Mouse (Mus musculus) limb, embryonic 14.5 days (tissue): Measurements from ENCODE around the gene Rpl29. TPM values are rescaled to one million over a fixed set of nuclear protein-coding genes. Genes with fewer than 3 reads are reported as not detected.
A peak's percentile ranks its signal among the peaks of the same experiment; 100 is the strongest.

Experiments used
- ATAC-seq: fragments of 200-750 bp; cut with Nextera tagmentation; 2 replicates; pipeline ENCODE4 v1.8.0; 2017; ENCODE audit warnings: low read depth, moderate number of reproducible peaks, moderate TSS enrichment; ENCODE audit not compliant: low FRiP score
- DNase-seq: peaks from one replicate; pipeline ENCODE4 v3.0.0-alpha.2; 2015; ENCODE audit warnings: low spot score
- H3K27ac ChIP-seq: fragments of 300-500 bp; sonication (generic); replicated peaks from 2 replicates; pipeline ENCODE4 v1.5.1; 2014; ENCODE audit warnings: low read depth, mild to moderate bottlenecking, low read length, moderate library complexity, mixed read lengths
- H3K27me3 ChIP-seq: fragments of 300-500 bp; sonication (generic); 2 replicates; pipeline ENCODE4 v1.6.1; 2014; ENCODE audit warnings: low read length, mixed read lengths; ENCODE audit not compliant: control insufficient read depth, insufficient read depth
- H3K36me3 ChIP-seq: fragments of 300-500 bp; sonication (generic); 2 replicates; pipeline ENCODE4 v1.6.1; 2014; ENCODE audit warnings: mild to moderate bottlenecking, low read length, moderate library complexity, mixed read lengths; ENCODE audit not compliant: control insufficient read depth, insufficient read depth
- H3K4me1 ChIP-seq: fragments of 300-500 bp; sonication (generic); 2 replicates; pipeline ENCODE4 v1.6.1; 2014; ENCODE audit warnings: antibody characterized with exemption, low read length, mixed read lengths; ENCODE audit not compliant: control insufficient read depth, insufficient read depth
- H3K4me2 ChIP-seq: fragments of 300-500 bp; sonication (generic); replicated peaks from 2 replicates; pipeline ENCODE4 v1.6.1; 2014; ENCODE audit warnings: low read depth, mild to moderate bottlenecking, low read length, moderate library complexity; ENCODE audit not compliant: severe bottlenecking
- H3K4me3 ChIP-seq: fragments of 300-500 bp; sonication (generic); replicated peaks from 2 replicates; pipeline ENCODE4 v1.5.1; 2014; ENCODE audit warnings: low read length
- H3K9ac ChIP-seq: fragments of 300-500 bp; sonication (generic); 2 replicates; pipeline ENCODE4 v1.6.1; 2014; ENCODE audit warnings: mild to moderate bottlenecking, low read depth, low read length, moderate library complexity; ENCODE audit not compliant: severe bottlenecking
- H3K9me3 ChIP-seq: fragments of 300-500 bp; sonication (generic); 2 replicates; pipeline ENCODE4 v1.6.1; 2016; ENCODE audit warnings: low read length; ENCODE audit not compliant: control insufficient read depth
- POLR2A ChIP-seq: fragments of 200-500 bp; IDR thresholded peaks from 2 replicates; pipeline ENCODE4 v1.8.0; 2012; ENCODE audit warnings: inconsistent platforms, mild to moderate bottlenecking, moderate library complexity, borderline replicate concordance; ENCODE audit not compliant: insufficient read depth, insufficient read length; ENCODE audit errors: extremely low read depth
- WGBS: fragments of 180-500 bp; shearing (Covaris S2); extraction: QIAGEN DNeasy Blood & Tissue Kit; methylation state at CpG from one replicate; pipeline ENCODE4 v1.1.7; 2014; 5-methylcytosine and 5-hydroxymethylcytosine counted together
- polyA plus RNA-seq, 2 experiments: library from polyadenylated mRNA; depleted of rRNA in 1 of 2; stranded (reverse) in 1 of 2; unstranded in 1 of 2; fragments of >200 nt; fragmentation: Nextera tagmentation in 1 of 2; extraction: Ambion mirVana in 1 of 2; gene quantifications; 2 replicates each; pipeline versions ENCODE4 v1.2.1 to v1.2.3; 2012 to 2014

Gene Rpl29
- polyA plus RNA-seq, 2 experiments, result 1,047 to 1,180 TPM

GRCm38 (mm10) chr9:106402607-106403375 lies 26.5 kb upstream of the Rpl29 start:
- no peak overlapping the region for H3K27ac ChIP-seq
- no peak for TF ChIP-seq POLR2A
- H3K9ac ChIP-seq, result no peak overlapping the region
- H3K4me2 ChIP-seq, result no peak overlapping the region
- no peak for DNase-seq
- no peaks in the 10 kb centered on the region for H3K36me3 ChIP-seq
- no peak overlapping the region for H3K4me3 ChIP-seq
- 61% methylated on average over 16 of the region's 16 CpGs for WGBS
- no peak for ATAC-seq
- no peaks in the 10 kb centered on the region for H3K27me3 ChIP-seq
- H3K9me3 ChIP-seq, result no peaks in the 10 kb centered on the region
- peaks cover 4% of the 10 kb centered on the region for H3K4me1 ChIP-seq

DNA sequence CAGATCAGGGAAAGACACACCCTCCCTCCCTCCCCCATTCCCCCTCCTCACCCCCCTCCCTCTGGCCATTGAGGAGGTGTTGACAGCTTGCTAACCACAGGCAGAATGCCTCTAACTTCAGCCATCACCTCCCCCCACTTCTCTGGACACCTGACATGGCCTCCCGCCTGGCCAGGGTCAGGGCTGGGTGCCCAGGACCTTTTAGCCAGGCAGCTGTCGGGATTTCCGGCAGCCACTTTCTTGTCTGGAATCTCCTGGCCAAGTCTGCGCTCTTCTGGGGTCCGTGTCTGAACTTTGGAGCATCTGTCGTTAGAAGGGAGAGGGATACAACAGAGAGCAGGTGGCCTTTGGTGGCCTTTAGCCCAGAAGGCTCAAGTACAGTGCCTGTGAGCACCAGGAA lies 24.0 kb upstream of the Rpl29 start:
- peaks cover 4% of the 10 kb centered on the region for H3K4me1 ChIP-seq
- no peaks in the 10 kb centered on the region; the same call in 1 of the 2 replicates for H3K9me3 ChIP-seq
- no peaks in the 10 kb centered on the region for H3K27me3 ChIP-seq
- WGBS, result 23% methylated on average over 6 of the region's 6 CpGs
- H3K36me3 ChIP-seq, result no peaks in the 10 kb centered on the region
- no peak overlapping the region for H3K4me2 ChIP-seq
- DNase-seq, result no peak
- no peak overlapping the region; the same call in 1 of the 2 replicates for H3K9ac ChIP-seq
- ATAC-seq, result peak; percentile 36
- no peak overlapping the region for H3K27ac ChIP-seq
- H3K4me3 ChIP-seq, result no peak overlapping the region
- no peak for TF ChIP-seq POLR2A

DNA sequence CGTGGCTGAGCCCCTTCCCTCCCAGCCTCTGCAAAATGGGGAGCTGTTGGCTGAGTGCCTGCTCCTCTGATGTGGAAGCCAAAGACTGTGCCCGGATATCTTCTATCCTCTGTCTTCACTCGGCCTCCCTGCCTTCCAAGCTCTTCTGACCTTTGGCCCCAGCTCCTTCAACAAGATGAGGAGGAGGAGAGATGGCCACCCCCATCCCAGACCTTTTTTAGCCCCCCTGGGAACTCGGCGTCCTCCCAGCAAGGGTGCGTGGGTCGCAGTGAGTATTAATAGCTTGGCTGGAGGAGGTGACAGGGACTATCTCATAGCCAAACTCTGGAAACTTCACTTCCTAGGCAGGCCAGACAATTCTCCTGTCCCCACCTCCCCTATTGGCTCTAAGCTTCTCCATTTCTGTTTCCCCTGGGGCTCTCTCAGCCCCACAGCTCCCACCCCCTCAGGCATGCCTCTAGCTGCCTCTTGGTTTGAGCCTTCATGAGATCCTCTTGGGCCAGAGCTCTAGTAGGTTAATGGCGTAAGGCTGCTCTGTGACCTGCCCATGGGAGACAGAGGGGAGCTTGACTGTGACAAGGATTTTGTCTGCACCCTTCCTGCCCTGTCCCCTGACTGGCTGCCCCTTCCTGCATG lies 22.7 kb upstream of the Rpl29 start:
- 57% methylated on average over 8 of the region's 8 CpGs for WGBS
- no peaks in the 10 kb centered on the region; the same call in 1 of the 2 replicates for H3K9me3 ChIP-seq
- DNase-seq, result no peak
- no peak overlapping the region for H3K9ac ChIP-seq
- H3K27me3 ChIP-seq, result no peaks in the 10 kb centered on the region
- no peak for ATAC-seq
- peaks cover 6% of the 10 kb centered on the region for H3K4me1 ChIP-seq
- H3K36me3 ChIP-seq, result no peaks in the 10 kb centered on the region
- no peak overlapping the region for H3K27ac ChIP-seq
- H3K4me2 ChIP-seq, result no peak overlapping the region
- no peak overlapping the region for H3K4me3 ChIP-seq
- no peak for TF ChIP-seq POLR2A

GRCm38 (mm10) chr9:106409096-106409495 lies 20.2 kb upstream of the Rpl29 start:
- H3K27me3 ChIP-seq, result no peaks in the 10 kb centered on the region
- no peaks in the 10 kb centered on the region; the same call in 1 of the 2 replicates for H3K9me3 ChIP-seq
- no peaks in the 10 kb centered on the region for H3K36me3 ChIP-seq
- WGBS, result 97% methylated on average over 4 of the region's 4 CpGs
- no peak for DNase-seq
- H3K4me2 ChIP-seq, result no peak overlapping the region
- TF ChIP-seq POLR2A, result no peak
- ATAC-seq, result no peak
- H3K27ac ChIP-seq, result no peak overlapping the region
- H3K9ac ChIP-seq, result no peak overlapping the region
- H3K4me1 ChIP-seq, result peaks cover 6% of the 10 kb centered on the region; the same call in 1 of the 2 replicates
- no peak overlapping the region for H3K4me3 ChIP-seq

- H3K9me3 ChIP-seq, result no peaks in the 10 kb centered on the region; the same call in 1 of the 2 replicates
- WGBS, result 48% methylated on average over 2 of the region's 2 CpGs
- H3K27ac ChIP-seq, result no peak overlapping the region
- no peak overlapping the region for H3K9ac ChIP-seq
- no peak for ATAC-seq
- peaks cover 6% of the 10 kb centered on the region; the same call in 1 of the 2 replicates for H3K4me1 ChIP-seq
- no peak overlapping the region for H3K4me2 ChIP-seq
- H3K36me3 ChIP-seq, result no peaks in the 10 kb centered on the region
- no peak for DNase-seq
- TF ChIP-seq POLR2A, result no peak
- no peak overlapping the region for H3K4me3 ChIP-seq
- no peaks in the 10 kb centered on the region for H3K27me3 ChIP-seq
These were observed 19.1 kb upstream of the Rpl29 start for GRCm38 (mm10) chr9:106410086-106410650.
